Mouse (Mus musculus) kidney, embryonic 16.5 days (tissue): ENCODE measurements around the gene Aig1. TPM values are rescaled to one million over a fixed set of nuclear protein-coding genes. Genes with fewer than 3 reads are reported as not detected.

Experiments used
- ATAC-seq: fragments of 200-750 bp; cut with Nextera tagmentation; 2 replicates; pipeline ENCODE4 v1.8.0; 2017; ENCODE audit warnings: moderate TSS enrichment; ENCODE audit not compliant: low FRiP score, low TSS enrichment
- H3K27ac ChIP-seq: fragments of 300-500 bp; sonication (generic); 2 replicates; pipeline ENCODE4 v1.5.1; 2014; ENCODE audit warnings: low read length
- H3K27me3 ChIP-seq: fragments of 300-500 bp; sonication (generic); 2 replicates; pipeline ENCODE4 v1.6.1; 2014; ENCODE audit warnings: low read length, control low read depth, mixed read lengths; ENCODE audit not compliant: insufficient read depth
- H3K36me3 ChIP-seq: fragments of 300-500 bp; sonication (generic); 2 replicates; pipeline ENCODE4 v1.6.1; 2014; ENCODE audit warnings: low read length, control low read depth, mixed read lengths; ENCODE audit not compliant: insufficient read depth
- H3K4me1 ChIP-seq: fragments of 300-500 bp; sonication (generic); 2 replicates; pipeline ENCODE4 v1.6.1; 2014; ENCODE audit warnings: low read length, control low read depth, mixed read lengths; ENCODE audit not compliant: insufficient read depth
- H3K4me2 ChIP-seq: fragments of 300-500 bp; sonication (generic); replicated peaks from 2 replicates; pipeline ENCODE4 v1.6.1; 2014; ENCODE audit warnings: low read depth, low read length
- H3K4me3 ChIP-seq: fragments of 300-500 bp; sonication (generic); 2 replicates; pipeline ENCODE4 v1.5.1; 2014; ENCODE audit warnings: mild to moderate bottlenecking, low read length
- H3K9ac ChIP-seq: fragments of 300-500 bp; sonication (generic); replicated peaks from 2 replicates; pipeline ENCODE4 v1.6.1; 2014; ENCODE audit warnings: low read length
- H3K9me3 ChIP-seq: fragments of 300-500 bp; sonication (generic); 2 replicates; pipeline ENCODE4 v1.6.1; 2016; ENCODE audit warnings: low read length, control low read depth
- WGBS: fragments of 180-500 bp; shearing (Covaris S2); extraction: QIAGEN DNeasy Blood & Tissue Kit; methylation state at CpG from one replicate; pipeline ENCODE4 v1.1.7; 2014; 5-methylcytosine and 5-hydroxymethylcytosine counted together
- polyA plus RNA-seq: library from polyadenylated mRNA; unstranded; fragments of >200 nt; fragmentation: Nextera tagmentation; extraction: Ambion mirVana; gene quantifications from 2 replicates; pipeline ENCODE4 v1.2.1, GENCODE M21; 2015

The Aig1 gene
- polyA plus RNA-seq, 1 experiment from 2014 or later, result 56.8 TPM

GRCm38 (mm10) chr10:13696326-13696725 lies 172.5 kb downstream of the Aig1 start:
- H3K9ac ChIP-seq, result no peak overlapping the region
- H3K9me3 ChIP-seq, result no peaks in the 10 kb centered on the region
- no peak for ATAC-seq
- H3K27ac ChIP-seq, result no peak overlapping the region
- H3K36me3 ChIP-seq, result no peaks in the 10 kb centered on the region
- H3K4me2 ChIP-seq, result no peak overlapping the region
- H3K4me1 ChIP-seq, result no peaks in the 10 kb centered on the region
- H3K27me3 ChIP-seq, result no peaks in the 10 kb centered on the region
- no peak overlapping the region for H3K4me3 ChIP-seq

DNA sequence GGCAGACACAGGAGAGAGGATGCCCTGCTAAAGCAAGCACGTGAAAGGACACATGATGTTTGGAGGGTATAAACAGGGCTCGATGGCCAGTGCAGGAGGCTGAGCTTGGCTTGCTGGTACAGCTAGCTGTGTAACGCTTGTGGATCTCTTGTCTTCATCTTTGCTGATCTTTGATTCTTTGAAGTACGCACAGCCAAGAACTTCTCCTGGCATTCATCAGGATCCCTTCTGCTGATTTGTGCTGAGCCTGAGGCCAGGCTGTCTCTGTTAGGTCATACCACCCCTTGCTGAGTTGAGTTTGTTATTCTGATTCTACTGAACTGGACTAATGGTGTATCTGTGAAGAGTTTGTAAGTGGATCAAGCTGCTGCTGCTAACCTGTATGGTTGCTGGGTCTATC lies 175.5 kb downstream of the Aig1 start:
- no peaks in the 10 kb centered on the region for H3K36me3 ChIP-seq
- no peak overlapping the region for H3K9ac ChIP-seq
- no peaks in the 10 kb centered on the region for H3K27me3 ChIP-seq
- 94% methylated on average over 4 of the region's 4 CpGs for WGBS
- H3K4me1 ChIP-seq, result peaks cover 7% of the 10 kb centered on the region; the same call in 1 of the 2 replicates
- H3K4me2 ChIP-seq, result no peak overlapping the region
- H3K27ac ChIP-seq, result no peak overlapping the region
- H3K4me3 ChIP-seq, result no peak overlapping the region
- no peaks in the 10 kb centered on the region for H3K9me3 ChIP-seq
- no peak for ATAC-seq

- Histone ChIP-seq H3K4me2 (no peak overlapping the region), H3K27me3 (no peaks in the 10 kb centered on the region), H3K9me3 (no peaks in the 10 kb centered on the region), H3K27ac (no peak overlapping the region), H3K36me3 (no peaks in the 10 kb centered on the region), H3K4me1 (peaks cover 12% of the 10 kb centered on the region; the same call in 1 of the 2 replicates), H3K4me3 (no peak overlapping the region), H3K9ac (no peak overlapping the region)
- no peak for ATAC-seq
- 90% methylated on average over 5 of the region's 5 CpGs for WGBS
Measured at GRCm38 (mm10) chr10:13690773-13691172, 178.0 kb downstream of the Aig1 start.

DNA sequence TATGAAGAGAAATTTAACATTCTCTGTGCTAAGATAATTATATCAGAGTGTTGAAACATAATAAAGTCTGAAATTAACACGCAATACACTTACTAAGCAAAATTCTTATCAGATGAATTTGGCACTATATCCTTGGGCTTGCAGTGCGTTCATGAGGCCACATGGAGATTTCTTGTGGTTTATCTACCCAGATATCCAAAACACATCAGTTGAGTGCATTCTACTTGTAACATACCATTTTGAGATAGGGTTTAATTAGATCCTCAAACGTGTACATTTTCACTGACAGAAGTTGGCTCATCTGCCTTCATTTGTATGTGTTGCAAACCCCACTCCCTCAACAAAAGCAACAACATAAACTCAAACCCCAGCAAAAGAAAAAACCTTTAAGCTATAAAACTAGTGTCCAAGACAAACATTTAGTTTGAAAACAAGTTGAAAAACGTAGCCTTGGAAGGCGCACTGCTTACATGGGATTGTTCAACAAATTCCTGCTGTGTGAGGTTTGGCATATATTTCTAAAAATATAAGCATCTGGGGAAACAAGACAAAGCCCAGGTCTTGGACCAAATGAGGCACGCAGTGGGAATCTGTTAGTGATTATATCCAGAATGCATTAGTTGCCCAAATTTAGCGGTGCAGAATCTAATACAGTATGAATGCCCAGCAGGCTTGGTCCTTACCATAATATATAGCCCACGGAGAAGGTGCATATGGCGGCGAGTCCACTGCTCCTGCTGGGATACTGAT lies 178.8 kb downstream of the Aig1 start:
- H3K27me3 ChIP-seq, result no peaks in the 10 kb centered on the region
- no peaks in the 10 kb centered on the region for H3K9me3 ChIP-seq
- 71% methylated on average over 10 of the region's 10 CpGs for WGBS
- H3K36me3 ChIP-seq, result no peaks in the 10 kb centered on the region
- H3K27ac ChIP-seq, result no peak overlapping the region
- ATAC-seq, result no peak
- H3K4me3 ChIP-seq, result no peak overlapping the region
- no peak overlapping the region for H3K9ac ChIP-seq
- H3K4me2 ChIP-seq, result no peak overlapping the region
- H3K4me1 ChIP-seq, result peaks cover 12% of the 10 kb centered on the region; the same call in 1 of the 2 replicates

DNA sequence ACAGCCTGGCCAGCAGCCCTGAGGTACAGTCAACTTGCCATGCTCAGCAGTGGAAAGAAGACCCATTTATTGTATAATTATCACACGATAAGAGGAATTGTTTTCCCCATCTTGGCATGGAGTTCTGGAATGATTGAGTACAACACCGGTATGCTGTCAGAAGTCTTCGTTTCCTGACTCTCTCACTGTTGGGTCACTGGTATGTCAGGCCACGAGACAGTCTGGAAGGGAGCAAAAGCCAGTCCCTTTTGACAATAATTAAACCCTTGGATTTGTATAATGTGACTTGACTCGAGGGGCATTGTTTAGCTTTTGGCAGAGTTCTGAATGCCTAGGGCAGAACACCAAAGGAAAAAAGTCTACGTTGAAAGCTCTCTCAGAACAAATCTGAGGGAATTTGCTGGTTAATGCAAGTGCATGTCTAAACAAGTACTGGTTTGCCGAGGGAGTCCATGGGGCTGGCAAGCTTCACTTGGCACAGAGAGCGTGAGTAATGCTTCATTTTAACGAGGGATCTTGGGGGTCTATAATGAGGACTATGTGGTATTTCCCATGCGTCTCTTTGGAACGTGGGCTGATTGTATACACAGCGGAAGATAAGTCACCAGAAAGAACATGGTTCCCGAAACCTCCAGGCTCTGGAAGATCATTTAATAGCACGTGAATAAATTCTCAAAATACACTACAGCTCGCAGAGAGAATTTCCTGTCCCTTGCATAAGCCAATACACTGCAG lies 180.2 kb downstream of the Aig1 start:
- no peaks in the 10 kb centered on the region for H3K9me3 ChIP-seq
- ATAC-seq, result peak; percentile 54; the same call in 1 of the 2 replicates
- no peak overlapping the region for H3K9ac ChIP-seq
- no peak overlapping the region for H3K4me2 ChIP-seq
- peak overlapping the region; percentile 54; the same call in 1 of the 2 replicates for H3K27ac ChIP-seq
- H3K4me1 ChIP-seq, result peaks cover 12% of the 10 kb centered on the region; the same call in 1 of the 2 replicates
- H3K27me3 ChIP-seq, result no peaks in the 10 kb centered on the region
- WGBS, result 45% methylated on average over 15 of the region's 15 CpGs
- no peak overlapping the region for H3K4me3 ChIP-seq
- no peaks in the 10 kb centered on the region for H3K36me3 ChIP-seq

DNA sequence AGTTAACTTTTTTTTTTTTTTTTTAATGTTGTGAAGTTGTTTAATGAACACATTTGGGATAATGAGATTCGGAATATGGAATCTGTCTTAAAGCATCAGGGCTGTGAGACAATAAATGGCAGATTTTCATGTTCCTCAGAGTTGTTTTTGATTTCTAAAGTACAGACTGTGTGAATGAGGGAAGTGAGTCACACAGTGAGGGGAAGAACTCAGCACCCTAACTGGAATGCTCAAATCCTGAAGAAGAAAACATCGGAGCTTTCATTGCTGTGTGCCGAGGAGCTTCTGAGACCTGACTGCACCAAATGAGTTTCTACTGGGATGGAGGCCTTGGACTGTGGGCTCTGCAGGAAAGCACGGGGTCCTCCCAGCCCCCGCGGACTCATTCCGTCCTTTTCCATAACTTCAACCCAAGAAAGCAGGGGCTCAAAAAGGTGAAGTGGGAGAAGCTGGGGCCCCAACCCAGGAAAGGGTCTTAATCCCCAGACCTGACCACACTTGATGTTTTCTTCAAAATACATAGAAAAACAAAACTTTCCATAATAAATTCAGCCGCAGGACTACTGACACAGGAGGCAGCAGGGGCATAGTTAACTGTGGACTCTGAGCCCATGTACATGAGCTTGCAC lies 181.5 kb downstream of the Aig1 start:
- no peak overlapping the region for H3K9ac ChIP-seq

DNA sequence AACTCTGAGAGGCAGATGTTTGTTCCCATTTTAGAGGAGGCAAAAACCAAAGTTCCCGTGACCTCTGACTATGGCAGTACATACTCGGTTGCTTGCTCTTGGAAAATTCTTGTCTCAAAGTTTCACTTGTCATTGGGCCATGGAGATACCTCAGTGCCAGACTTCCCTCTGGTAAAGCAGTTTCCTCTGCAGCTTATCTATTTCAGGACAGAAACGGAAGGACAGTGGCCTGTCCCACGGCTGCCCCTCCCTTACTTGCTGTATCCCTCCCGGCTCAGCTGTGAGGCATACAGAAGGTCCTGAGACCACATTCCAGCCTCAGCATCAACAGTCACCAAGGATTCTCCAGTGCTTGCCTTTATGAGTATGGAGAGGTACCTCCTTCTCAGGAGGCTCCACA lies 182.7 kb downstream of the Aig1 start:
- Histone ChIP-seq H3K9ac (no peak overlapping the region), H3K27me3 (no peaks in the 10 kb centered on the region), H3K36me3 (no peaks in the 10 kb centered on the region), H3K27ac (no peak overlapping the region), H3K4me2 (no peak overlapping the region), H3K4me1 (peaks cover 12% of the 10 kb centered on the region; the same call in 1 of the 2 replicates), H3K9me3 (no peaks in the 10 kb centered on the region), H3K4me3 (no peak overlapping the region)
- 80% methylated on average over 5 of the region's 5 CpGs for WGBS
- ATAC-seq, result no peak

More for the DNA sequence above, 181.5 kb downstream of the Aig1 start:
- no peak for ATAC-seq
- Histone ChIP-seq H3K4me1 (peaks cover 12% of the 10 kb centered on the region; the same call in 1 of the 2 replicates), H3K9me3 (no peaks in the 10 kb centered on the region), H3K27me3 (no peaks in the 10 kb centered on the region), H3K36me3 (no peaks in the 10 kb centered on the region), H3K4me2 (no peak overlapping the region), H3K27ac (no peak overlapping the region), H3K4me3 (no peak overlapping the region)
- WGBS, result 89% methylated on average over 8 of the region's 8 CpGs

- Histone ChIP-seq H3K36me3 (no peaks in the 10 kb centered on the region), H3K4me3 (no peak overlapping the region), H3K4me1 (peaks cover 12% of the 10 kb centered on the region; the same call in 1 of the 2 replicates), H3K4me2 (no peak overlapping the region), H3K27me3 (no peaks in the 10 kb centered on the region), H3K9me3 (no peaks in the 10 kb centered on the region), H3K27ac (no peak overlapping the region), H3K9ac (no peak overlapping the region)
- 88% methylated on average over 8 of the region's 8 CpGs for WGBS
- ATAC-seq, result no peak
Measured at GRCm38 (mm10) chr10:13685366-13685765, 183.4 kb downstream of the Aig1 start.

DNA sequence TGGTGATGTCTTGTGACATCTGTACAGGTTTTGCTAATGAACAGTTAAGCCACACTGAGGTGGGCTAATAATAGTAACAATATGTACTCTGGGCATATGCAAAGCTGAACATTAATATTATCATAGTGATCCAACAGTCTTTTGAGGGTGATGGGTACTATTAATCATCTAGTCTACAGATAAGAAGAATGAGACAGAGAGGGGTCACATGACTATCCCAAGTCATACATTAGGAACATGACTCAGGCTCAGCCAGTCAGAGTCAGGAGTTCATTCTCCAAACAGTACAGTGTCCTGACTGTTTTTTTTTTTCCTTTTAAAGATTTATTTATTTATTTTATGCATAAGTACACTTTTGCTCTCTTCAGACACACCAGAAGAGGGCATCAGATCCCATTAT lies 184.3 kb downstream of the Aig1 start:
- Histone ChIP-seq H3K27ac (no peak overlapping the region), H3K36me3 (no peaks in the 10 kb centered on the region), H3K4me3 (no peak overlapping the region), H3K4me2 (no peak overlapping the region), H3K4me1 (peaks cover 12% of the 10 kb centered on the region; the same call in 1 of the 2 replicates), H3K9me3 (no peaks in the 10 kb centered on the region), H3K9ac (no peak overlapping the region), H3K27me3 (no peaks in the 10 kb centered on the region)
- ATAC-seq, result no peak
